Mouse (Mus musculus) spleen, postnatal 4 days (tissue): ENCODE measurements around the gene Gm10382.

Source experiments
- DNase-seq, 2 experiments: peaks; one replicate each; pipeline ENCODE4 v3.0.0; 2022; ENCODE audit warnings: low spot score in 2 of 2

The Gm10382 gene

DNA sequence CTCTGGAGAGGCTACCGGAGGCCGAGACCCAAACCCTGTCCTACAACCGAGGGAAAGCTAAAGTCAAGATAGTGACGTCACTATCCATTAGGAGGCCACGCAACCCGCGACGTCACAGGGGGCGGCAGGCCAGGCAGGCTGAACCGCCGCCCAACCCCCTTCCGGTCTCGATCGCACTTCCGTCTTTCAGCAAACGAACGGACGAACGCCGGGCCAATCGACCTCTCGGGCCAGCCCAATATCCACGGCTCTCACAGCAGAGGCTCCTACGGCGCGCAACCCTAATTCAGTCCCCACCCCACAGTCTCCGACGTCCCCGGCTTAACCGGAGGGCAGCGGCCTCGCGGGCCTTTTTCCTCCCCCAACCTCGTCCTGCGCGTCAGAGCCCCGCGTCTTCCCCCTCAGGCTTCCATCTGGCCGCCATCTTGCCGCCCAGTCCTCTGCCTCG, at the start of gene Gm10382:
Gm10382 (plus strand) TSS at position 192 of the 448 bp plus-strand sequence.
- DNase-seq = peak; percentile 86 to 94

DNA sequence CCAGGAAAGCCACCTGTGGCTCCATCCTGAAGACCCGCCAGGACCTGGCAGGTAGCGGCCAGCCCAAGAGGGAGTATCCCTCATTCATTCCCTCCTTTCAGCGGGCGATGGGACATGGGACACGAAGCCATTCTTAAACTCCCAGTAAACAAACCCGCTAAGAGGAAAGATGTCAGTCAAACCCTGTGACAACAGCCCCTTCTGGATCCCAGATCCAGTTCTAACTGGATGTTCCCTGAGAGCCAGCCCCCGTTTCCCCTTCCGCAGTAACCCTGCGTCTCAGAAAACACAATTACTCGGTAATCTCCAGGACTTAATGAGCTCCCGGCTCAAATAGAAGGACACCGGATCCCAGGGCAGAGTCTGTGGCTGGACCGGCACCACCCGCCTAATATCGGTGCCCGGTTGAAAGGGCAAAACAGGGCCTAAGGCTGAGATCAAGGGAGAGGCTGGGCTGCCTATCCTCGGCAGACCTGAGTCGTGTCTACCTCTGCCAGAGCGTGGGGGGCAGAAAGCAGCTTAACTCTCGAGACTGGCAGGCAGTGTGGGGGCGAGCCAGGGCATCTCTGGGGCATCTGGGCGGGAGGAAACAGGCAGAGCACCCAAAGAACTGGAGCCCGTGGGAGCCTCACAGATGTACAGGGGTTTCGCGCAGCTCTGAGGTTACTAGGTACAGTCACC, 49.1 kb upstream of the Gm10382 start:
- peak in 1 of 2 experiments; percentile 54 for DNase-seq

DNA sequence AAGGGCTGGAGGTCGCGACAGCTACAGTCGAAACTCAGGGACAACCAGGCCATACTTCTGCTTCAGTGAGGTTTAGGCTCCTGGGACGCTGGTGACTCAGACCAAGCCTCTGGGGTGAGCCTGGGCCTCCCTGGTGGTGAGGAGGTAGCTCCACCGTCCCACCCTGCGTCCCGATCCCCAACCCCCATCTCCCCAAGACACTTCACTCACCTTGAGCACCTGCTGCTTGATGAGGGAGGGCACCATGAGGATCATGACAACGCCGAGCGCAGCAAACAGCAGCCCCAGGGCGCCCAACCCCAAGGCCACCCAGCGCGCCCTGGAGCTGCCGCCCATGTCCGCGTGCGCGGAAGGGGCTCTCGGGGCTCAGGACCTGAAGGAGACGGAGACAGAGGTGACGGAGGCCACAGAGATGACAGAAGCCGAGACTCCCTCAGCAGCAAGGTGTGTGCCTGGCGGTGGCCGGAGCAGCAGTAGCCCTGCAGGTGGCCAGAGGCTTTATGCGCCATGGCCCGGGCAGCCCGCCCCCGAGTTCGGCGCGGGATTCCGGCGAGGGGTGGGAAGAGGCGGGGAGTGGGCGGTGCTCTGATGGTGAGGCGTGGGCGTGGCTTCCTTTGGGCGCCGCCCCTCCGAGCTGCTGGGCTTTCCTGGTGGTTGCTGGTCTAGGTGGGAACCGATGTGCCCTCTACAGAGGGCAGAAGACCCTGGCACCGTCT, 48.4 kb upstream of the Gm10382 start, which contains the start of gene Scarb1:
Scarb1 (minus strand) TSS at position 548 of the 716 bp plus-strand sequence.
- peak; percentile 91 to 97 for DNase-seq

DNA sequence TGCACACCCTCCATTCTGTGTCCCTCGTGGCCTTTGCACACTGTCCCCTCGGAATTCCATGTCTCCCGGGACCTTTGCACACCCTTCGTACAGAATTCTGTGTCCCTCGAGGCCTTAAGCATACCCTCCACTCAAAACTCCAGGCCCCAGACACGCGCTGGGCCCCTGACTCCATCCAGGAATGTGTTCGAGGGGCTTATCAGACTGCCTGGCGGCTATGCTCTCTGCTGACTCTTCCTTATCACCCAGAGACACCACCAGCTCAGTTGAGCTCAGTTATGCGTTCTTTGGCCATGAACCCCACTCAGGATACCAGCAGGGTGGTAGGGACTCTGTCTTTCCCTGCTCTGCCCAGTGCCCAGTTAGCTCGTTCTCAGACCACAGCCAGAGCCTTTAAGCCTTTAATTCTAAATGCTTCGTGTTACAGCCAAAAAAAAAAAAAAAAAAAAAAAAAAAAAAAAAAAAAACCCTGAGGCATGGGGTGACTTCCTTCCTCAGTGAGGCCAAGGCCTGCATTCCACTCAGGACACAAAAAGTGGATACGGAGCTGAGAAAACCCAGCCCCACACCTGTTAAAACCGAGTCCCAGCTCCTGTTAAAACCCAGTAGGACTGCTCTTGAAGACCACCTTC, 47.5 kb upstream of the Gm10382 start:
- peak; percentile 43 to 74 for DNase-seq

DNA sequence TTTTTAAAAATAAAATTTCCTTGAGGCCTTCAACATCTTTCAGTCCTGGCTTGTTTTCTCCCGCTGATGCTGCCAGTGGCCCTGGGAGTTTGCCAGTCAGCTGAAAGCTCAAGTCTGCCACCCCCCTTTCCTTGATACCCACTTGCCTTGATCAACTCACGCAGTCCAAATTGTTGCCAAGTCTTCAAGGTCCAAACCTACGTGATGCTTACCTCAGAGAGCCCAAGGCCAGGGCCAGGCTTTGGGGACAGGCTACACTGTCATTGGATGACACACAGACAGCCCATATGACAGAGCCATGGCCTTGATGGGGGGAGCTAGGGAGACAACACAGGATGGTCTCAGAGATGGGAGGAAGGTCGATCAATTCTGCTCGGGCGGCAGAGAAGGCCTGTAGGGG, 44.8 kb upstream of the Gm10382 start:
- no peak for DNase-seq

DNA sequence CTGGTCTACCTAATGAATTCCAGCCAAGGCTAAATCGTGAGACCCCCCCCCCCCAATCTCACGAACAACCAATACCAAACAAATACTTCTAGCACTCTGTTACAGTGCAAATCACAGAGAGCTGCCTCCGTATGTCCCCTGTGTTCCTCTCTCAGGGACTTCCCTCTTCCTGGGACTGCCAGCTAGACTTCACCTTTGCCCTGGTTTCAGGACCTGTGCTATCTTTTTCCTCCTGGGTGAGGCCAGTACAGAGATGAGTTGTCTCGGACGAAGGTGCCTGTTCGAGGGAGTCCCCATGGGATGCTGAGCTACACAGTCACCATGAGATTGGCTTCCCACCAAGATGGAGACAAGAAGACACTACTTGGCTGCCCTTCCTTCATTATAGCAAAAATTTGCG, 41.1 kb upstream of the Gm10382 start:
- DNase-seq = no peak

DNA sequence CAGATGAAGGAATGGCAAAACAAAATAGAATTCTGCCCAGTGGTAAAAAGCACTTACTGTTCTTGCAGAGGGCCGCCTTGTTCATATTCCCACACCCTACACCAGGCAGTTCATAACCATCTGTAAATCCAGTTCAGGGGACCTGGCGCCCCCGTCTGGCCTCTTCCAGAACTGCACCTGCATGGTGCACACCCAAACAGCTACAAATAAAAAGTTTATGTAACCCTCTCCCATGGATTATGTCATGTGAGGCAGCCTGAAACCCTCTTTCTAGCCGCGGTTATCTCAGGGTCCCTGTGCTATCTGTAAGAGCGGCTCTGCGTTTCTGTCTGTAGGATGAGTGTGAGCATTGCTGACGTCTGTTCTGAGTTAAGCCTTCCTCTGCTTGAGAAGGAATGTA, 40.6 kb upstream of the Gm10382 start:
- peak; percentile 74 to 90 for DNase-seq

DNA sequence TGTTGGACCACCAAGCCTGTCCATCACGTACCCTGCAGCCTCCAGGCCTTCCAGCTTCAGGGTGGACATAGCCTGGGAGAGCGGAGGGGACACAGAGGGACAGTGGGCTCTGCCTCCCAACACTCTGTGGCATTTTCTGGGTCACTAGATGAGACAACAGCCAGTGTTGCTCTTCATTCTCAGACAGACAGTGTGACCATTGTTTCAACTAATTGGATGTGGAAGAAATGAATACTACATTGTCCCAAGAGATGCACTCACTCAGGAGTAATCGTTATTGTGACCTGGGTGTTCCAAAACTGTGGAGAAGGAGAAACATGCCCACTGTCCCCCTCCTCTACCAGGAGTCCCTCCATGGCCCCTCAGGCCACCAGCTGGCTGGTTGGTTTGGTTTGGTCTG, 39.7 kb upstream of the Gm10382 start:
- no peak for DNase-seq

DNA sequence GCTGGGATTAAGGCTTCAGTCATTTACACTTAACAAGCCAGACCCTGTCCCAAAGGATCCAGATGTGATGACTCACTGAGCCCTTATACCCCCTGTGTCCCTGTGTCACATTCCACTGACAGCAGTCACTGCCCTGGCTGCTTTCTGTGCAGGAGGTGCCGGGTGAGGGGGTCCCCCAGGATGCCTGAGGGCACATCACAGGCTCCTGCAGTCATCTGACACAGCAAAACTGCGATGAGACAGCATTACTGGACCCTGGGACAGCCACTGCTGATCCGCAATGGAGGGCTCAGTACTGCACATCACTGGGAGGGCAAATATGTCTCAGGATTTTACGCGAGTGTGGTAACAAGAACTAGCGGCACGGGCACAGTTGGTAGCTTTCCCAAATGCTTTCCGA, 38.1 kb upstream of the Gm10382 start:
- peak in 1 of 2 experiments; percentile 60 for DNase-seq

DNA sequence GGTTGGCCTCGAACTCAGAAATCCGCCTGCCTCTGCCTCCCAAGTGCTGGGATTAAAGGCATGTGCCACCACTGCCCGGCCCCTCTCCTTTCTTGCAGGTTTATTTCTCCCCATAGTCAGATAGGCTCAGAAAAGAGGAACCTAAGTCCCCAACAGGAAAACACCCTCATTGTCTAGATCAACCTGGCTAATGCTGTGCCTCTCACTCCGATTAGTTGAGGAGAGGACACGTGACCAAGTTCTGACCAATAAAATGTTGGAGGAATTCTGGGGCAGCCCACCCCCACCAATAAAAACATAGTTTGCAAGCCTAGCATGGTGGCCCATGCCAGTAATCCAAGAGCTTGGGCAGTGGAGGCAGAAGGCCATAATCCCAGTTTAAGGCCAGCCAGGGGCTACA, 37.2 kb upstream of the Gm10382 start:
- DNase-seq = peak in 1 of 2 experiments; percentile 60

DNA sequence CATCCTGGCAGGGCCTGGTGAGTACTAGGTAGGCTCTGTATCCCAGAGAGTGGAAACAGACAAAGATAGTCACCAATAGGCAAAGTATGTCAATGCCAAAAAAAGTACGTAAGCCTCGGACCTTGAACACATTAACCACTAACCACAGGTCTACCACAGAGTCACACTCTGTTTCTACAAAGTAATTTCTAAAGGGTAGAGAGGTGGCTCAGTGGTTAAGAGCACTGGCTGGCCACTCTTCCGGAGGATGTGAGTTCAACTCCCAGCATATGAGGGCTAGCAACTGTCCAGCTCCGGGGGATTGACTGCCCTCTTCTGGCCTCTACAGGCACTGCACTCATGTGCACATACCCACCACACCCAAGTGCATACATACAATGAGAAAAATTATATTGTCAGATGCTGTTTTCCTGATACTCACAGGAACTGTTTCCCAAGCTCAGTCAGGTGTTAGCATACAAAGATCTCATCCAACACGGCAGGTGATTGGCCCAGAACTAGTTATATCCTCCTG, 36.3 kb upstream of the Gm10382 start:
- no peak for DNase-seq

DNA sequence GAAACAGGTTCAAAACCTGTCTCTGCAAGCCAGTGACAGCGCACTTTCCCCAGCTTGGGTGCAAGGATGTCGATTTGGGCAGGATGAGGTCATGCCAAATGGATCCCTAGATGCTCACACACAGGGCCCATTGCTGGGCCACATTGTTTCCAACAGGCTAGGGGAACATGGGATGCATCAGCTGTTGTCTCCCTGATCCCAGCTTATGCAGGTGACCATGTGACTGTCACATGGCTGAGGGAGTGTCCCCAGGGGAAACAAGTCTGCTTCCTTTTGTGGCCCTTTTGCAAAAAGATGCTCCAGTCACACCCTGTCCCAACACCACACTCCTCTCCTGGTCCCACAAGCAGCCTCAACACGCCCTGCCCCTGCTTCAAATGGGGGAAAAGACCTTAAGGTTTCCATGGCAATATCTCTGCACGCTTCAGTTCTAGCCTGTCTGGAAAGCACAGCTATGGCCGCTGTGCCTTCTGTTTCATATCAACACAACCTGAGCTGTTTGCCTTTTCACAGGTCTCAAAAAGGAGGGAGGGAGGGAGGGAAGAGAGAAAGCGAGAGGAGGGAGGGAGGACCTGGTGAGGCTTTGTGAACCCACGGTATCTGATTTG, 34.1 kb upstream of the Gm10382 start:
- no peak for DNase-seq

DNA sequence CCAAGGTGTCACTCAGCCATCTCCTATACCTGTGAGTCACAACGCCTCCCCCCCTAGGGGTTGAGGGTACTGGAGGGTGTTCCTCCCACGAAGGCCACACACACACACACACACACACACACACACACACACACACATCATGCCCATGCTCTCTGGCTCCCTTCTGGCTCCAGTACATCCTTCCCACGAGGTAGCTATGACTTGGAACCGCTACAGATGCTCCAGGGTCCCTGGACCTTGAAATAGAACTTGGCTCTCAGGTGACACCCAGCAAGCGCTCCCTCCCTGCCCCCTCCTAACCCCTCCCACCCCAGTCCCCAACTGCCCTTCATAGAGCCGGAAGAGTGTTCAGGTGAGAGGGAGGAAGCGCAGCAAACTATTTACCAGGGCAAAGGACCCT, 33.5 kb upstream of the Gm10382 start:
- DNase-seq = no peak

DNA sequence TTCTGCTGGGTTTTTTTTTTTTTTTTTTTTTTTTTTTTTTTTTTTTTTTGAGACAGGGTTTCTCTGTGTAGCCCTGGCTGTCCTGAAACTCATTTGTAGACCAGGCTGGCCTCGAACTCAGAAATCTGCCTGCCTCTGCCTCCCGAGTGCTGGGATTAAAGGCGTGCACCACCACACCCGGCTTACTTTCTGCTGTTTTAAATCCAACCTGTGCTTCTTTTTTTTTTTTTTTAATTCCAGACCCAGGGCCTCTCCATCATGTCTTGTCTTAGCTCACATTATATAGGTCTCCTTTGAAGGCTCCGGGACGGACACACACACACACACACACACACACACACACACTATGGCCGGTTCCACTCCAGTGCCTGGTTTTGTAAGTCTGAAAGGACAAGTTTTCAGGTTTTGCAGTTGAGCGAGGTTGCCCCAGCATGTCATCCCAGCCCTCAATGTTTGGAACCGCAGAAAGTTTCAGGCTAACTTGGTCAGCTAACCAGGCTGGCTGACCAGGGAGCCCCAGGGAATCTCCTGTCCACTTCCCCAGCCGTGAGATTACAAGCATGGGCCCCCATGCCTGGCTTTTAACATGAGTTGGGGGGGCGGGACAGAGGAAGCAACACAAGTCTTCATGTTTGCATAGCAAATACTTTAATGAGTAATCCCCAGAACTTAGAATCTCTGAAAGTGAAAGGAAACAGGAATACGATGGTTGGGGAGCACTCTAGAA, 31.4 kb upstream of the Gm10382 start:
- no peak for DNase-seq

DNA sequence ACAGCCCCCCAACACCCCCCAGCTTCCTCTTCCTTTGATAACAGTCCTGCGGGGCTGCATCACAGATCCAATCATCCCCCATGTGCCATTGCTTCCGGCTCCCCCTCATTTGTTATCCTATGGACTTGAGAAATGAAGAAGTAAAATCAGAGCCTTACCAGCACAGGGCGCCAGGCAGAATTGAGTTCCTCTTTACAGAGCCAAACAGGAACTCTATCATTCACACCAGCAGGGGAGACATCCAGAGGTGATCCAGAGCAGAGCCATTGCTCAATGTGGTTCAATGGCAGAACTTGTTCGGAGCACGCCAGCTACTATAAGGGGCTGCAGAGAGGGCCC, 30.9 kb upstream of the Gm10382 start:
- peak in 1 of 2 experiments; percentile 32 for DNase-seq

DNA sequence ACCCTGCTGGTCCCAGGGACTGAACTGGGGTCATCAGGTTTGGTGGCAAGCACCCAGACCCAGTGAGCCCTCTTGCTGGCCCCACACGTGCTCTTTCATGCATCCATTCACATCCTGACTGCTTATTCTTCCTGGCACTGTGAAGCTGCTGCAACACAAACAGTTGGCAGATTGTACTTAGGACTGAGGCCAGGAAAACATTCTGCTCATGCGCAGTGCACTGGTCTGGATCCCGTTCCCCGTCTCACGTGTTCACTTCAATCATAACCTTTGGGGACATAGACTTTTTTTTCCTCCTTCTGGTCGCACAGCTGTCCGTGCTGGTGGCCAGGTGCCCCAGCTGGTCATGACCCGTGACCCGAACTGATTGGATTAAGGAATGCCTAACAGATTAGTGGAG, 28.6 kb upstream of the Gm10382 start:
- DNase-seq = no peak

DNA sequence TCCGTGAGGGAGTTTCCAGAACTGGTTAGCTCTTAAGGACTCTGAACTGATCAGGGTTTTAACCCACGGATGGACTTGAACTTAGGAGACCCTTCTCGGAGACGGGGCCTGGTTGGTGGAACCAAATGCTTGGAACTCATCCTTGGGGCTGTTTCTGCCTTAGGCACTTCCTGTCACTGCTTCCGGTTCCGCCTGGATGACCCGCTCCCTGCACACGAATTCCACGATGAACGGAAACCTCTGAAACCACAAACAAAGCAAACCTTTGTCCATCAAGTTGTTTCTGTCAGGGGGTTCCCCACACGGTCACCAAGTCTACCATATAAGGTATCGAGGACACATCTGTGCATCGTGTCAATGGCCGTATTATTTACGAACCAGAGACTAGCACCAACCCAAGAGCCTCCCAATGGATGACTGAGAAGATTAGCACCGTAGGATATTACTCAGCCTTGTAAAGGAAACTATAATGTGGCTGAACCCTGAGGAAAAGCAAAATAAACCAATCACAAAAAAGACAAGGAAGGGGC, 28.1 kb upstream of the Gm10382 start:
- DNase-seq = no peak

DNA sequence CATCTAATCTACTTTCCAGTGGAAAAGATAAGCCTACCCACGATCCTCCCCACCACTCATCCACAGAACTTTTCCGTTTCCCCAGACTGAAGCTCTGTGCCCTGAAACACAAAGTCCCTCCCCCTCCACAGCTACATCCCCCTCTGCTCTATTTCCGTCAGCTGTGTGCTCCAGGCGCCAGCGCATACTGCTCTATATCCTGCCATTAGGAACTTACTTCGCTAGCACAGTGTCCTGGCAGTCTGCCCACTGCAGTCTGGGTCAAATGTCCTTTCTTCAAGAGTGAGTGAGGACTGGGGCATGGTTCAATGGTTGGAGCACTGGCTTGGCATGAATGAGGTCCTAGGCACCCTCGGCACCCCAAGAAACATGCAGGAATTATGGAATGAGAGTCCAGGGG, 25.2 kb upstream of the Gm10382 start:
- DNase-seq = no peak

DNA sequence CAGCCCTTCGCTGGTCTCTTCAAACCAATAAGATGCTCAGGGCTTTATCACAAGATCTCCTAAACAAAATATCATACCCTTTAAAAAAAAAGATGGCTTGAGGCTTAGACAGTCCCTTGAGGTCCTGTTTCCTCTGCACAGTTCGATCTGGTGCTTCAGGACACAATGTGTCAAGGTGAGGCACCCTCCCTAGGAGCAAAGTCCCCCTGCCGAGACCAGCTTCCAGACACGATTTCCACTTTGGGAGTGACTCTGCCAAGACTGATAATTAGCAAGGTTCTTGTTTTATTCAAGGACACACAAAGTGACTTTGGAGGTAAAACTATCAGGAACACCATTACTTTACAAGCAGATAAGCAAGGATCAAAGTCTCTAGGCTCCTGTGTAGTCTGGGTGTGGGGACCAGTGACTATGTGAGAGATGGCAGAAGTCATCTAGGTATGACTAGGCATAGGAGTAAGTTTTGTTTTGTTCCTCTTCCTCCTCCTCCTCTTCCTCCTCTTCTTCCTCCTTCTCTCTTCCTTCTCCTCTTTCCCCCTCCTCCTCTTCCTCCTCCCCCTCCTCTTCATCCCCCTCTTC, 24.2 kb upstream of the Gm10382 start:
- DNase-seq = no peak

DNA sequence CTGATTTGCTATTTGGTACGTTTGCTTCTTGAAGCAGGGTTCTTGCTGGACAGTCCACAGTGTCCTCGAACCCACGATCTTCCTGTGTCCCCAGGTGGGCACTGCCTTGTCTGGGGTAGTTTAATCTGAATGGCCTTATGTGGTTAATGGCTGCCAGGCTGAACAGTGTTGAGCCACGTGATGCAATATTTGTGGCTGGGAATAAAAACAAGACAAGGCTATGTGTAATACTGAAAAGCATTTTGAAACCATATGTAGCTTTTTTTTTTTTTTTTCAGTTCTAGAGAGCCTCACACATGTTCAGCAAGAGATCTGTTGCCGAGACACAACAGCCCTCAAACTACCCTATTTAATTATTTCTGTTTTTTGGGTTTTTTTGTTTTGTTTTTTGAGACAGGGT, 21.0 kb upstream of the Gm10382 start:
- DNase-seq = no peak

DNA sequence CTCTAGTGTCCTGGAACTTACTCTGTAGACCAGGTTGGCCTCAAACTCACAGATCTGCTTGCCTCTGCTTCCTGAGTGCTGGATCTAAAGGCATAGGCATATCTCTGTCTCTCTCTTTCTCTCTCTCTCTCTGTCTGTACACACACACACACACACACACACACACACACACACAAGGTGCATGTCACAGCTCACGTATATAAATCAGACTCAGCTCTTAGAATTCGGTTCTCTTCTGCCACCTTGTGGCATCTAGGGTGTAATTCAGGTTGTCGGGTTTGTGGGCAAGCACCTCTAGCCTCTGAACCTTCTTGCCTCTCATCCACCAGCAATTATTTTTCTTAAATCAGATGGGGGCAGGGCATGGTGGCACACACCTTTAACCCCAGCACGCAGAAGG, 20.6 kb upstream of the Gm10382 start:
- DNase-seq = peak; percentile 62 to 80
